Mouse (Mus musculus) neural tube, embryonic 14.5 days (tissue): ENCODE data around the gene 4930568D16Rik. TPM values are rescaled to one million over a fixed set of nuclear protein-coding genes. Genes with fewer than 3 reads are reported as not detected.

Experiments used
- ATAC-seq: fragments of 200-750 bp; cut with Nextera tagmentation; 2 replicates; pipeline ENCODE4 v1.8.0; 2017; ENCODE audit warnings: low read depth, mild to moderate bottlenecking, moderate TSS enrichment, moderate library complexity
- H3K27ac ChIP-seq: fragments of 300-500 bp; sonication (generic); 2 replicates; pipeline ENCODE4 v1.5.1; 2014; ENCODE audit warnings: low read depth, mild to moderate bottlenecking, control low read depth, low read length, moderate library complexity, mixed read lengths
- H3K27me3 ChIP-seq: fragments of 300-500 bp; sonication (generic); 2 replicates; pipeline ENCODE4 v1.6.1; 2014; ENCODE audit warnings: low read length; ENCODE audit not compliant: control insufficient read depth, insufficient read depth
- H3K36me3 ChIP-seq: fragments of 300-500 bp; sonication (generic); 2 replicates; pipeline ENCODE4 v1.6.1; 2014; ENCODE audit warnings: low read length, mixed read lengths; ENCODE audit not compliant: control insufficient read depth, insufficient read depth
- H3K4me1 ChIP-seq: fragments of 300-500 bp; sonication (generic); 2 replicates; pipeline ENCODE4 v1.6.1; 2014; ENCODE audit warnings: low read length; ENCODE audit not compliant: control insufficient read depth, insufficient read depth
- H3K4me2 ChIP-seq: fragments of 300-500 bp; sonication (generic); 2 replicates; pipeline ENCODE4 v1.6.1; 2014; ENCODE audit warnings: mild to moderate bottlenecking, low read depth, low read length, control low read depth
- H3K4me3 ChIP-seq: fragments of 300-500 bp; sonication (generic); 2 replicates; pipeline ENCODE4 v1.5.1; 2014; ENCODE audit warnings: low read depth, low read length, control low read depth, mixed read lengths
- H3K9ac ChIP-seq: fragments of 300-500 bp; sonication (generic); replicated peaks from 2 replicates; pipeline ENCODE4 v1.6.1; 2014; ENCODE audit warnings: low read depth, mild to moderate bottlenecking, control low read depth, low read length, mixed read lengths
- H3K9me3 ChIP-seq: fragments of 300-500 bp; sonication (generic); 2 replicates; pipeline ENCODE4 v1.6.1; 2016; ENCODE audit warnings: low read length; ENCODE audit not compliant: control insufficient read depth
- WGBS: fragments of 180-500 bp; shearing (Covaris S2); extraction: QIAGEN DNeasy Blood & Tissue Kit; methylation state at CpG from one replicate; pipeline ENCODE4 v1.1.7; 2014; 5-methylcytosine and 5-hydroxymethylcytosine counted together
- polyA plus RNA-seq: library from polyadenylated mRNA; unstranded; fragments of >200 nt; fragmentation: Nextera tagmentation; extraction: Ambion mirVana; gene quantifications from 2 replicates; pipeline ENCODE4 v1.2.1, GENCODE M21; 2014

The 4930568D16Rik gene
- polyA plus RNA-seq, 1 experiment from 2014 or later: not detected

- Histone ChIP-seq H3K36me3 (no peaks in the 10 kb centered on the region), H3K9ac (no peak overlapping the region), H3K4me2 (no peak overlapping the region), H3K9me3 (no peaks in the 10 kb centered on the region), H3K4me1 (no peaks in the 10 kb centered on the region), H3K27me3 (no peaks in the 10 kb centered on the region), H3K4me3 (no peak overlapping the region), H3K27ac (no peak overlapping the region)
- no peak for ATAC-seq
- 69% methylated on average over 6 of the region's 6 CpGs for WGBS
These were observed 10.1 kb upstream of the 4930568D16Rik start for GRCm38 (mm10) chr2:35377600-35377999.

DNA sequence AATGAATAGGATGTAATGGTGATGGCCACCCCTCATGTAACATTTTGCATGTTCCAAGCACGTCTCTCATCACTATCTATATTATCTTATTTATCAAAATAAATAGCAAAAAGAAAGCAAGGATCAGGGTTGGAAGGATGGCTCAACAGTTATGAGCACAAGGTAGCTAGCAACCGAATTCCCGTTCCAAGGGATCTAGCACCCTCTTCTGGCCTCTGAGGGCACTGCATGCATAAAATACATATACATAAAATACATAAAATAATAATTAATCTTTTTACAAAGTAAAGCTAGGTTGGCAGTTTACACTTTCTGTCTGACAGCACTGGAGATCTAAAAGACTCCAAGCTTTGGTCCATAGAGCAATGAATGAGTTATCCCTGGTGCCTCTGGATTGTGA, 5.5 kb upstream of the 4930568D16Rik start:
- no peaks in the 10 kb centered on the region for H3K36me3 ChIP-seq
- no peak overlapping the region for H3K4me2 ChIP-seq
- H3K4me3 ChIP-seq: no peak overlapping the region
- H3K9me3 ChIP-seq: no peaks in the 10 kb centered on the region
- ATAC-seq: no peak
- H3K9ac ChIP-seq: no peak overlapping the region
- WGBS: 11% methylated on average over 3 of the region's 3 CpGs
- no peak overlapping the region for H3K27ac ChIP-seq
- H3K4me1 ChIP-seq: no peaks in the 10 kb centered on the region
- H3K27me3 ChIP-seq: no peaks in the 10 kb centered on the region

DNA sequence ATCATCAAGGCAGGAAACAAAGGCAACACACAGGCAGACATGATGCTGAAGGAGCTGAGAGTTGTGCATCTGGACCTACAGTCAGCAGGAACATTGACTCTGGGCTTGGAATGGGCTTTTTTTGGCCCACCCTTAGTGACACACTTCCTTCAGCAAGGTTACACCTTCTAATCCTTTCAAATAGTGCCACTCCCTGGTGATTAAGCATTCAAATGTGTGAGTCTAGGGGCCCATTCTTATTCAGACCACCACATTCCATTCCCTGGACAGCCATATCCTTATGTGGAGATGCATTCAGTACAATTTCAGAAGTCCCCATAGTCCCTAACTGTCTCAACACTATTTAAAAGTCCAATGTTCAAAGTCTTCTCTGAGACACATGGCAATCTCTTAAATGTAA, 3.2 kb upstream of the 4930568D16Rik start:
- no peak overlapping the region for H3K4me2 ChIP-seq
- H3K9me3 ChIP-seq: no peaks in the 10 kb centered on the region
- no peaks in the 10 kb centered on the region for H3K4me1 ChIP-seq
- no peak overlapping the region for H3K9ac ChIP-seq
- no peak overlapping the region for H3K4me3 ChIP-seq
- H3K36me3 ChIP-seq: no peaks in the 10 kb centered on the region
- no peak for ATAC-seq
- H3K27ac ChIP-seq: no peak overlapping the region
- H3K27me3 ChIP-seq: no peaks in the 10 kb centered on the region

DNA sequence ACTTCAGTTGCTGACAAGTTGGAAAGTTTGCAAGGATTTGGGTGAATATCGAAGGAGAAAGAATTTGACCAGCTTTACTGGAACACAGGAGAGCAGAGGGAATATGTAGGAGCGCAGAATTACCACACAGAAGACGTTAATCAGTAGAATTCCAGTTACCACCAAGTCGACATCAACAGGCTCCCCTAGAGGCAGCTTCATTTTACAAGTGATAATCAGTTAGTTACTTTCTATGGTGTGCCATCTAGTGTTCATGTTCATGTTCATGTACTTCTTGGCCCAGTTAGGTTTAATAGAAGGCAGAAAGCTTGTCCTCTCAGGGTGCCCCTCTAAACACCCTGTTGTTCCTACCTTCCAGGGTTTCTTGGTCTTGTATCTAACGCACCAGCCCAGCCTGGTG, 18.3 kb downstream of the 4930568D16Rik start:
- ATAC-seq: no peak
- 68% methylated on average over 5 of the region's 5 CpGs for WGBS
- Histone ChIP-seq H3K9ac (no peak overlapping the region), H3K9me3 (no peaks in the 10 kb centered on the region), H3K4me2 (no peak overlapping the region), H3K36me3 (no peaks in the 10 kb centered on the region), H3K27me3 (no peaks in the 10 kb centered on the region), H3K4me1 (no peaks in the 10 kb centered on the region), H3K27ac (no peak overlapping the region), H3K4me3 (no peak overlapping the region)

- no peaks in the 10 kb centered on the region for H3K4me1 ChIP-seq
- no peak overlapping the region for H3K27ac ChIP-seq
- H3K4me2 ChIP-seq: no peak overlapping the region
- H3K9me3 ChIP-seq: no peaks in the 10 kb centered on the region
- no peak for ATAC-seq
- H3K36me3 ChIP-seq: no peaks in the 10 kb centered on the region
- no peaks in the 10 kb centered on the region for H3K27me3 ChIP-seq
- H3K4me3 ChIP-seq: no peak overlapping the region
- 75% methylated on average over 2 of the region's 2 CpGs for WGBS
- no peak overlapping the region for H3K9ac ChIP-seq
These were observed 21.5 kb downstream of the 4930568D16Rik start for GRCm38 (mm10) chr2:35345984-35346383.

GRCm38 (mm10) chr2:35342605-35343004, 24.9 kb downstream of the 4930568D16Rik start:
- H3K4me1 ChIP-seq: no peaks in the 10 kb centered on the region
- no peak overlapping the region for H3K4me2 ChIP-seq
- 78% methylated on average over 3 of the region's 3 CpGs for WGBS
- no peaks in the 10 kb centered on the region for H3K36me3 ChIP-seq
- H3K4me3 ChIP-seq: no peak overlapping the region
- H3K9ac ChIP-seq: no peak overlapping the region
- H3K9me3 ChIP-seq: no peaks in the 10 kb centered on the region
- no peak for ATAC-seq
- no peaks in the 10 kb centered on the region for H3K27me3 ChIP-seq
- no peak overlapping the region for H3K27ac ChIP-seq

GRCm38 (mm10) chr2:35338707-35339106, 28.8 kb downstream of the 4930568D16Rik start:
- Histone ChIP-seq H3K36me3 (no peaks in the 10 kb centered on the region), H3K9me3 (no peaks in the 10 kb centered on the region), H3K4me2 (no peak overlapping the region), H3K9ac (no peak overlapping the region), H3K4me3 (no peak overlapping the region), H3K27ac (no peak overlapping the region), H3K4me1 (peaks cover 8% of the 10 kb centered on the region; the same call in 1 of the 2 replicates), H3K27me3 (no peaks in the 10 kb centered on the region)
- 87% methylated on average over 6 of the region's 6 CpGs for WGBS
- no peak for ATAC-seq

DNA sequence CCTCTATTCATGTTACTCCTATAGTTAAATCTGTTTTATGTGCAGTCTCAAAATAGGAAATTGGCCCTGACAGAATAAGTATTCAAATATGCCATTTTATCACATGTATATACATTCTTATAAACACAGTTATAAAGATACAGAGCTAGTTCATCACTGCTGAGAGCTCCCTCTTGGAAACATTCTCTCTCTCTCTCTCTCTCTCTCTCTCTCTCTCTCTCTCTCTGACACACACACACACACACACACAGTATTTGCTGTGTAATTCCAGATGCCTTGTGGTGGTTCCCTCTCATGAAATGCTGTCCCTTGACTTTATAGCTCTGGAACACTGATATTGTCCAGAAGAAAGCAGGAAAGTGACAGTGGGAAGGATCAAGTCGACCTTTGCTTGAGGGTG, 29.5 kb downstream of the 4930568D16Rik start:
- WGBS: 76% methylated on average over 1 of the region's 1 CpGs

DNA sequence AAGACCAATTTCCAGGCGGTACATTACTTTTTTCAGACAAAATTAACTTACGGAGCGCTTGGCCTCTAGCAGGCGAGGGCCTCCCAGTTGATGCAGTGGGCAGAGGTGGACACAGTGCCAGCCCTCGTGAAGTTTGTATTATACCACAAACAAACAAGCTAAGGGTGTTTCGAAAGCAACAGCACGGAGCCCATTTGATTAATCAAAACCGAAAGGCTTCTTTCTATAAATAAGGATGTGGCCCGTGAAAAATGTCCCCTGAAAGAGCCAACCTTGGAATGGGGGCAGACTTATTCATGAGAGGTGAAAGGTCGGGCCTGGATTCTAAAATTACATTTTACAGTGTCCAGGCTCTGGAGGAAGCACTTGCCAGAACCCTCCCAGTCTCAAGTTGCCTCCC, 30.1 kb downstream of the 4930568D16Rik start:
- H3K4me2 ChIP-seq: peak overlapping the region; percentile 91
- no peaks in the 10 kb centered on the region for H3K36me3 ChIP-seq
- peak overlapping the region; percentile 57 for H3K4me3 ChIP-seq
- H3K27ac ChIP-seq: peak overlapping the region; percentile 13; the same call in 1 of the 2 replicates
- 43% methylated on average over 10 of the region's 10 CpGs for WGBS
- peaks cover 8% of the 10 kb centered on the region; the same call in 1 of the 2 replicates for H3K4me1 ChIP-seq
- no peaks in the 10 kb centered on the region for H3K27me3 ChIP-seq
- no peak overlapping the region for H3K9ac ChIP-seq
- no peaks in the 10 kb centered on the region for H3K9me3 ChIP-seq
- no peak for ATAC-seq

More for the DNA sequence above, 29.5 kb downstream of the 4930568D16Rik start:
- H3K9me3 ChIP-seq: no peaks in the 10 kb centered on the region
- no peaks in the 10 kb centered on the region for H3K27me3 ChIP-seq
- ATAC-seq: no peak
- H3K4me1 ChIP-seq: peaks cover 8% of the 10 kb centered on the region; the same call in 1 of the 2 replicates
- no peaks in the 10 kb centered on the region for H3K36me3 ChIP-seq
- H3K4me3 ChIP-seq: no peak overlapping the region
- H3K4me2 ChIP-seq: no peak overlapping the region
- H3K9ac ChIP-seq: no peak overlapping the region
- no peak overlapping the region for H3K27ac ChIP-seq
